Mouse (Mus musculus): ENCODE data around the gene Slc26a5. TPM values are rescaled to one million over a fixed set of nuclear protein-coding genes. Genes with fewer than 3 reads are reported as not detected.

Slc26a5 gene
- total and polyA plus RNA-seq, 3 experiments: not detected

- TF ChIP-seq SIN3A (IDR thresholded peaks at IDR 0.05; ENCODE audit: low read length): peak; percentile 97
- peak; percentile 98 for TF ChIP-seq ELF1 (IDR thresholded peaks at IDR 0.05; ENCODE audit: low read depth, low read length)
- peak; percentile 92 for TF ChIP-seq E2F4 (IDR thresholded peaks at IDR 0.05; ENCODE audit: insufficient replicate concordance, low read depth, low read length)
- TF ChIP-seq CHD1 (IDR thresholded peaks at IDR 0.05; ENCODE audit: low read depth, low read length): no peak
- peak; percentile 89 for TF ChIP-seq CHD2 (IDR thresholded peaks at IDR 0.05; ENCODE audit: low read length)
Measured at GRCm38 (mm10) chr5:21785053-21785452, 80.4 kb downstream of the Slc26a5 start, which contains the start of the genes Dnajc2 and Psmc2 (continued).

DNA sequence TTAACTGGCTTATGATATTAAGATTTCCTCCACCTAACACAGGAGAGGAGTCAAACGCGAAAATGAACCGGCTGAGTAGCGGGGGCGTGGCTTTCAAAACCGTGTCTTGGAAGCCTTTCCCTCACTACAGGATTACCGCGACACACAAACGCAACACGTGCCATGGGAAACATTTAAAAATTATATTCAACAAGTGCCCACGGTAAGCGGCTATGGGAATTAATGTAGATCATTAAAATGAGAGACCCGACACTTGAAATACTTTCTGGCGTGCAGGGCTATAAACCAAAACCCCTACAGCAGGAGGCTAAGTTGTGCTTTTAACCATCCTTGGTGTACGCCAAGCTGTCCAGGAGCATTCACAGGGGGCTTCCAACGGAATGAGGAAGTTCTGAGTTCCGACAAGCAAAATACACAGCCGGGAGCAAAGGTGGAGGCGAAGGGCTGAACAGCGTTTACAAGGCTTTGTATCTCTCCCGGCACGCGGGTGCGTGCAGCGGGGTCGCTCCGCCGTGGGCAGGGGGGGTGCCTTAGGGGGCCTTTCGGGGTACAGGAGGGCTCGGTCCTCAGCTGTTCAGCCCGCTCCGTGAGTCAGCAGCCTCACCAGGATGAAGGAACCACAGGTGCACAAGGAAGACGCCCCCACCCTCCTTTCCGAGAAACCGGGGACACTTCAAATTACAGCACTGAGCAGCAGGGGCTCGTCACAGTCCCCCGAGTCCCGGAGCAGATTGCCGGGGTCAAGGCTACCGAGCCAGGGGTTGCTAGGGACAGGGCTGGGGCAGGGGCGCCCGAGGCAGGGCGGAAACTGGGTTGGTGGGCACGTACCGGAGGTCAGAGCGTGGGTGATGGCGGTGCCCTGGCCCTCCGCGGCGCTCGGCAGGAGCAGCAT lies 81.0 kb downstream of the Slc26a5 start:
- dilution Hi-C loops (cut with MboI; ENCODE audit: extremely low pct_ligation_motif_present, extremely low pct_unique_long_range_greater_than_20kb, low sequenced_read_pairs): no loop called here
- peak overlapping the region; percentile 71 for H3K4me2 ChIP-seq (ENCODE audit: insufficient read depth, low read depth, poor library complexity, severe bottlenecking)
- peak overlapping the region; percentile 60 for H3K9ac ChIP-seq (ENCODE audit: insufficient read depth, low read depth)
- peaks cover 3 to 26% of the 10 kb centered on the region in 2 experiments; a peak in 2 of 4 replicates for H3K4me1 ChIP-seq (ENCODE audit: control insufficient read depth in 1 of 2, insufficient read depth in 2 of 2)
- in situ Hi-C loops (cut with MboI; ENCODE audit: low pct_ligation_motif_present, low pct_unique_long_range_greater_than_20kb, low sequenced_read_pairs): no loop called here
- peaks cover 57% of the 10 kb centered on the region for H3K79me2 ChIP-seq (replicated peaks; ENCODE audit: control insufficient read depth, extremely low read depth, insufficient read depth, poor library complexity, severe bottlenecking)
- H3K27ac ChIP-seq (ENCODE audit: insufficient read depth, low read depth): peak overlapping the region; percentile 55
- H3K36me3 ChIP-seq (replicated peaks in 1 of 2; ENCODE audit: control insufficient read depth in 1 of 2, insufficient read depth in 1 of 2, low read length in 1 of 2): peaks cover 40 to 54% of the 10 kb centered on the region in 2 experiments
- H3K9me3 ChIP-seq (replicated peaks; ENCODE audit: low read length): no peaks in the 10 kb centered on the region
- peak overlapping the region; percentile 95 to 100 (median 95) for H3K4me3 ChIP-seq (replicated peaks in 1 of 3; ENCODE audit: low read depth in 2 of 3, low read length in 2 of 3, poor library complexity in 1 of 3)
- peak; percentile 48 for DNase-seq (ENCODE audit: extremely low read depth)
- no peaks in the 10 kb centered on the region for H3K27me3 ChIP-seq (replicated peaks)
- TF ChIP-seq BHLHE40 (IDR thresholded peaks at IDR 0.05; ENCODE audit: low read depth, low read length) (peak; percentile 69), CHD2 (IDR thresholded peaks at IDR 0.05; ENCODE audit: low read length) (no peak), HCFC1 (IDR thresholded peaks at IDR 0.05; ENCODE audit: low read depth, low read length) (no peak), JUND (conservative IDR thresholded peaks at IDR 0.05; ENCODE audit: low read depth, low read length) (no peak), MEF2A (IDR thresholded peaks at IDR 0.05; ENCODE audit: borderline replicate concordance, low read depth, low read length) (no peak), JUN (IDR thresholded peaks at IDR 0.05; ENCODE audit: insufficient read depth, low read depth, low read length) (no peak), RAD21 (IDR thresholded peaks at IDR 0.05; ENCODE audit: low read depth, low read length) (no peak), MAZ (IDR thresholded peaks at IDR 0.05; ENCODE audit: low read depth, low read length) (no peak), EP300 (IDR thresholded peaks at IDR 0.05; ENCODE audit: low read length) (no peak), ELF1 (IDR thresholded peaks at IDR 0.05; ENCODE audit: low read depth, low read length) (no peak), RCOR1 (conservative IDR thresholded peaks at IDR 0.05; ENCODE audit: low read depth, low read length) (no peak), POLR2AphosphoS2 (IDR thresholded peaks at IDR 0.05; ENCODE audit: low read depth, low read length) (no peak), CTCF (conservative IDR thresholded peaks at IDR 0.05 in 1 of 2, IDR thresholded peaks at IDR 0.05 in 1 of 2; ENCODE audit: low read depth in 2 of 2, low read length in 2 of 2) (no peak), ZNF384 (IDR thresholded peaks at IDR 0.05; ENCODE audit: low read depth, low read length) (no peak), TCF12 (IDR thresholded peaks at IDR 0.05; ENCODE audit: low read depth, low read length) (no peak), USF1 (IDR thresholded peaks at IDR 0.05; ENCODE audit: low read depth, low read length) (no peak), NRF1 (IDR thresholded peaks at IDR 0.05; ENCODE audit: low read depth, low read length) (no peak), MAX (IDR thresholded peaks at IDR 0.05; ENCODE audit: low read length) (peak; percentile 71), E2F4 (IDR thresholded peaks at IDR 0.05; ENCODE audit: insufficient replicate concordance, low read depth, low read length) (no peak), MXI1 (IDR thresholded peaks at IDR 0.05; ENCODE audit: low read depth, low read length) (peak; percentile 86), ETS1 (conservative IDR thresholded peaks at IDR 0.05; ENCODE audit: low read depth, low read length) (no peak), UBTF (IDR thresholded peaks at IDR 0.05; ENCODE audit: low read depth, low read length) (0 out of 2 replicates have a peak, but pooled peaks have one; percentile 41), MAFK (IDR thresholded peaks at IDR 0.05; ENCODE audit: insufficient replicate concordance, low read length) (no peak), USF2 (conservative IDR thresholded peaks at IDR 0.05; ENCODE audit: low read depth, low read length) (no peak), MYC (IDR thresholded peaks at IDR 0.05; ENCODE audit: low read depth, low read length) (peak; percentile 63), NELFE (IDR thresholded peaks at IDR 0.05; ENCODE audit: low read depth, low read length) (no peak), ZKSCAN1 (IDR thresholded peaks at IDR 0.05; ENCODE audit: borderline replicate concordance, low read depth, low read length) (no peak), GABPA (IDR thresholded peaks at IDR 0.05; ENCODE audit: insufficient replicate concordance, low read depth, low read length) (no peak), ZMIZ1 (IDR thresholded peaks at IDR 0.05; ENCODE audit: low read depth, low read length) (no peak; the same call in 1 of the 2 replicates), SMC3 (IDR thresholded peaks at IDR 0.05; ENCODE audit: low read depth, low read length) (no peak), ZC3H11A (IDR thresholded peaks at IDR 0.05; ENCODE audit: low read depth, low read length) (no peak), IRF4 (IDR thresholded peaks at IDR 0.05; ENCODE audit: low read depth, low read length) (no peak), POLR2A (IDR thresholded peaks at IDR 0.05; ENCODE audit: low read depth, low read length) (no peak), CHD1 (IDR thresholded peaks at IDR 0.05; ENCODE audit: low read depth, low read length) (no peak; the same call in 1 of the 2 replicates)
